27 mouse cellular contexts compared by ENCODE assay signal in the genomic region with DNA sequence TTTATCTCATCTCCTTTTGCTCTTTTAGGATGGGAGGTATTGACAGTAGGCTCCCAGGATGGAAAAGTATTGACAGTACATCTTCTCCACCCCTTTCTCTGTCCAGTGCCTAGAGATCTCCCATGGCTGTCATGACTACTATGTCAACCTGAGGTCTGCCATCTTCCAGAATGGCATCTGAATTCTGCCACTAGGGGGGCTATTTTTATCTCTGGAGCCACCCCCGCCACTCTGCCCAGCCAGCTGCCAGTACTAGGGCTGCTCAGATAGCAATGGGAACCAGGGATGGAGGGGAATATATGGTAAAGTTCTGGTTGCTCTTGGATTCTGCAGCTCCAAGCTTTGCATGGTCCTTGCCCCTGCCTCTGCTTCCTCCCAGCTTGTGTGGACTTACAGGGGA. TPM values are rescaled to one million over a fixed set of nuclear protein-coding genes. Genes with fewer than 3 reads are reported as not detected.
DNase-seq lines count a peak whose midpoint lies in the region.
"Had no signal": no experiment of that assay in that cellular context is flagged by ENCODE, and none has a peak within 500 bp of the region (broad histone marks: within the 10 kb centered on the region; RNA-seq: fewer than 3 reads in every experiment).

No protein-coding gene starts in this region.

- intact Hi-C loops in left cerebral cortex, postnatal 25 days (cut with DNase I) = no loop called here
- intact Hi-C loops in left cerebral cortex, postnatal 36 days (cut with DNase I) = no loop called here

- peak; percentile 57 for DNase-seq in layer of hippocampus, adult 11-12 months (ENCODE audit: low spot score)
- no peak for DNase-seq in layer of hippocampus, adult 9-10 months (ENCODE audit: low spot score)
- peak; percentile 57 to 69 for DNase-seq in left cerebral cortex, adult 18-20 months (ENCODE audit: low spot score in 2 of 2)
- no peak for DNase-seq in left cerebral cortex, adult 8-10 months (ENCODE audit: low spot score in 2 of 2)
- DNase-seq in left cerebral cortex, postnatal 25 days (ENCODE audit: low spot score in 2 of 2) = peak; percentile 51 to 81
- DNase-seq in left cerebral cortex, postnatal 36 days (ENCODE audit: low spot score in 2 of 2) = no peak
- peak; percentile 49 for DNase-seq in right cerebral cortex, postnatal 25 days
- DNase-seq in right cerebral cortex, postnatal 4 days = no peak
- DNase-seq: adrenal gland, postnatal 10 days; adrenal gland, postnatal 36 days; B cell, adult 2 months; cerebellum, adult 11 months; cerebellum, adult 2 months; cerebellum, adult 9-11 months; cerebellum, postnatal 25 days; forebrain, postnatal 0 days; gastrocnemius, postnatal 10 days; gastrocnemius, postnatal 36 days; heart, adult 2 months; heart, postnatal 14 days; heart, postnatal 4 days had no signal

RNA-seq across cellular contexts. Expression of a gene that starts 8.8 kb away (rescaled TPM):
- total RNA-seq in left cerebral cortex, adult 18-20 months (2021) = 100 to 1,000 TPM; 181 to 227 TPM
- total RNA-seq in left cerebral cortex, adult 8-10 months (2022) = 100 to 1,000 TPM; 284 to 347 (median 325) TPM
- 100 to 1,000 TPM; 124 to 227 TPM for total RNA-seq in left cerebral cortex, postnatal 25 days (2021)
- 100 to 1,000 TPM; 160 to 189 TPM for total RNA-seq in left cerebral cortex, postnatal 36 days (2021)

RNA-seq across cellular contexts. Expression of a gene that starts 26.2 kb away (rescaled TPM):
- total RNA-seq in left cerebral cortex, adult 18-20 months (2021) = 100 to 1,000 TPM; 133 to 147 TPM
- 100 to 1,000 TPM; 127 to 151 (median 142) TPM for total RNA-seq in left cerebral cortex, adult 8-10 months (2022)
- total RNA-seq in left cerebral cortex, postnatal 25 days (2021) = 100 to 1,000 TPM; 155 to 157 TPM
- 100 to 1,000 TPM; 148 to 164 TPM for total RNA-seq in left cerebral cortex, postnatal 36 days (2021)
- total RNA-seq: CH12.LX; common myeloid progenitor, adult 5-6 weeks; G1E; granulocyte monocyte progenitor cell, adult 5-6 weeks had no signal

RNA-seq across cellular contexts. Expression of a gene that starts 53.2 kb away (rescaled TPM):
- not detected for total RNA-seq in left cerebral cortex, adult 18-20 months (2021)
- not detected for total RNA-seq in left cerebral cortex, adult 8-10 months (2022)
- not detected for total RNA-seq in left cerebral cortex, postnatal 25 days (2021)
- total RNA-seq in left cerebral cortex, postnatal 36 days (2021) = not detected
- total RNA-seq: adrenal gland, adult 18-20 months; adrenal gland, postnatal 36 days; CH12.LX; common myeloid progenitor, adult 5-6 weeks; forebrain, postnatal 0 days; G1E; gastrocnemius, adult 18-20 months; gastrocnemius, postnatal 10 days; gastrocnemius, postnatal 36 days; granulocyte monocyte progenitor cell, adult 5-6 weeks; heart, adult 2 months; heart, postnatal 14 days; heart, postnatal 4 days had no signal

RNA-seq across cellular contexts. Expression of a gene that starts 58.1 kb away (rescaled TPM):
- total RNA-seq in left cerebral cortex, adult 18-20 months (2021) = 1 to 10 TPM; 9.0 to 9.2 TPM
- 10 to 100 TPM in 2 of 4 experiments, 1 to 10 TPM in 2; 8.7 to 19.2 (median 13.3) TPM for total RNA-seq in left cerebral cortex, adult 8-10 months (2022)
- 10 to 100 TPM; 10.6 to 11.5 TPM for total RNA-seq in left cerebral cortex, postnatal 25 days (2021)
- total RNA-seq in left cerebral cortex, postnatal 36 days (2021) = 1 to 10 TPM; 9.4 to 9.9 TPM

Comparison
In these comparisons a context has a peak if more than half of its experiments do, and no peak if none do; other contexts are left out.
1. DNase-seq: peak in layer of hippocampus, adult 11-12 months (single experiment), left cerebral cortex, adult 18-20 months (2 of 2), left cerebral cortex, postnatal 25 days (2 of 2) and right cerebral cortex, postnatal 25 days (single experiment); none in layer of hippocampus, adult 9-10 months (single experiment), left cerebral cortex, adult 8-10 months (0 of 2), left cerebral cortex, postnatal 36 days (0 of 2) and right cerebral cortex, postnatal 4 days (single experiment).